Mouse (Mus musculus) heart, postnatal 0 days (tissue): ENCODE results near the gene Urb1. TPM values are rescaled to one million over a fixed set of nuclear protein-coding genes. Genes with fewer than 3 reads are reported as not detected.
A peak's percentile ranks its signal among the peaks of the same experiment; 100 is the strongest.

Experiments used
- ATAC-seq: fragments of 200-750 bp; cut with Nextera tagmentation; 2 replicates; pipeline ENCODE4 v1.8.0; 2017; ENCODE audit warnings: low read depth, moderate number of reproducible peaks, moderate library complexity; ENCODE audit not compliant: insufficient read depth
- DNase-seq: peaks from one replicate; pipeline ENCODE4 v3.0.0-alpha.2; 2016; ENCODE audit warnings: low spot score
- H3K27ac ChIP-seq: fragments of 300-500 bp; sonication (generic); 2 replicates; pipeline ENCODE4 v1.5.1; 2014; ENCODE audit warnings: low read depth, mild to moderate bottlenecking
- H3K27me3 ChIP-seq: fragments of 300-500 bp; sonication (generic); 2 replicates; pipeline ENCODE4 v1.6.1; 2014; ENCODE audit warnings: low read length, mixed read lengths; ENCODE audit not compliant: control insufficient read depth, insufficient read depth
- H3K36me3 ChIP-seq: fragments of 300-500 bp; sonication (generic); replicated peaks from 2 replicates; pipeline ENCODE4 v1.6.1; 2014; ENCODE audit warnings: low read length, mixed read lengths; ENCODE audit not compliant: control insufficient read depth, insufficient read depth
- H3K4me1 ChIP-seq: fragments of 300-500 bp; sonication (generic); 2 replicates; pipeline ENCODE4 v1.6.1; 2014; ENCODE audit warnings: antibody characterized with exemption; ENCODE audit not compliant: control insufficient read depth, insufficient read depth
- H3K4me2 ChIP-seq: fragments of 300-500 bp; sonication (generic); 2 replicates; pipeline ENCODE4 v1.6.1; 2014; ENCODE audit warnings: low read depth, mild to moderate bottlenecking, low read length, moderate library complexity
- H3K4me3 ChIP-seq: fragments of 300-500 bp; sonication (generic); 2 replicates; pipeline ENCODE4 v1.5.1; 2014; ENCODE audit warnings: low read depth, low read length
- H3K9ac ChIP-seq: fragments of 300-500 bp; sonication (generic); replicated peaks from 2 replicates; pipeline ENCODE4 v1.6.1; 2014; ENCODE audit warnings: low read depth, low read length, mixed read lengths
- H3K9me3 ChIP-seq: fragments of 300-500 bp; sonication (generic); replicated peaks from 2 replicates; pipeline ENCODE4 v1.6.1; 2016; ENCODE audit warnings: low read length; ENCODE audit not compliant: control insufficient read depth
- CTCF ChIP-seq: IDR thresholded peaks from 2 replicates; pipeline ENCODE4 v1.5.1; 2016; ENCODE audit warnings: antibody characterized with exemption, control low read depth, low read depth
- EP300 ChIP-seq: IDR thresholded peaks from 2 replicates; pipeline ENCODE4 v1.6.1; 2016; ENCODE audit warnings: antibody characterized with exemption, low read depth
- WGBS: fragments of 180-500 bp; shearing (Covaris S2); extraction: QIAGEN DNeasy Blood & Tissue Kit; methylation state at CpG from one replicate; pipeline ENCODE4 v1.1.7; 2014; 5-methylcytosine and 5-hydroxymethylcytosine counted together
- polyA plus RNA-seq: library from polyadenylated mRNA; unstranded; fragments of >200 nt; fragmentation: Nextera tagmentation; extraction: Ambion mirVana; gene quantifications from 2 replicates; pipeline ENCODE4 v1.2.1, GENCODE M21; 2015
- total RNA-seq: library from RNA; depleted of rRNA; stranded (reverse); fragments of >200 nt; gene quantifications from 2 replicates; pipeline ENCODE4 v1.2.3, GENCODE M21; 2014; ENCODE audit warnings: low replicate concordance

Urb1 gene
- total and polyA plus RNA-seq, 2 experiments from 2014 or later = 3.0 to 8.7 TPM

DNA sequence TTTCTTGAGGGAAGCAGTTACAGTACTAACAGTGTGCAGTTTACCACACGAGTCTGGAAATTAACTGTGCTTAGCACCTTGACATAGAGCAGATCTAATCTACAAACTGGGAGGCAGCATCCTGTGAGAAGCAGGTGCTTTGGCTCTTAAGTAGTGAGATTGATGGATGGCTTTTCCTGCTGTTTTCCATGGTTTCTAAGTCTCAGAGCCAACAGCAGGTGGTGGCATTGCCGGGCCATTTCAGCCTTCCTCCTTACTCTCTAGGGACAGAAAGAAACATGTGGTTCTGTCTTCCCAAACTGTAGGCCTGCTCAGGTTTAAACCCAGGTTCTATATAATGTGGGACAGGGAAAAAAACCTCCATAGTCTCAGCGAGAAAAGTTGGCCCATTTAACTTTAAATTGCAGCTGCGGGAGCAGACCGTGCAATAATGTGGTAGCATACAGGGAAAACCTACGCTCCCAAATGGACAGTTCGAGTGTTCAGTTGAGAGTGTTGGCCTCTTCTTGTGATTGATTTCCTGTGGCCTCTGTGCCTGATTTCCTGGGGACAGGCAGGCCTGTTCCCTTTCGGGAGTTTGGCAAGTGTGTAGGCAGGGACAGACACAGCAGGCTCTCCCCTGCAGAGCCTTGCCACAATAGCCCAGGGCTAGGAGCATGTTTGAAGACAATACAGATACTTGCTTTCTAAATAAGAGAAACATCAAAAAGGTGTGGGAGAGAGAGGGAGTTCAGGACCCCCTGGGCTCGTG lies 23.0 kb upstream of the Urb1 start:
- Histone ChIP-seq H3K4me3 (no peak overlapping the region), H3K4me2 (0 out of 2 replicates have a peak overlapping the region, but pooled peaks have one; percentile 96), H3K36me3 (no peaks in the 10 kb centered on the region), H3K9ac (no peak overlapping the region), H3K9me3 (no peaks in the 10 kb centered on the region), H3K4me1 (peaks cover 8% of the 10 kb centered on the region; the same call in 1 of the 2 replicates), H3K27me3 (0 out of 2 replicates have a peak, but pooled peaks cover 4% of the 10 kb centered on the region), H3K27ac (no peak overlapping the region)
- DNase-seq (peak; percentile 14), ATAC-seq (no peak)
- 60% methylated on average over 9 of the region's 9 CpGs for WGBS
- peak; percentile 21; the same call in 1 of the 2 replicates for TF ChIP-seq CTCF
- no peak for TF ChIP-seq EP300

DNA sequence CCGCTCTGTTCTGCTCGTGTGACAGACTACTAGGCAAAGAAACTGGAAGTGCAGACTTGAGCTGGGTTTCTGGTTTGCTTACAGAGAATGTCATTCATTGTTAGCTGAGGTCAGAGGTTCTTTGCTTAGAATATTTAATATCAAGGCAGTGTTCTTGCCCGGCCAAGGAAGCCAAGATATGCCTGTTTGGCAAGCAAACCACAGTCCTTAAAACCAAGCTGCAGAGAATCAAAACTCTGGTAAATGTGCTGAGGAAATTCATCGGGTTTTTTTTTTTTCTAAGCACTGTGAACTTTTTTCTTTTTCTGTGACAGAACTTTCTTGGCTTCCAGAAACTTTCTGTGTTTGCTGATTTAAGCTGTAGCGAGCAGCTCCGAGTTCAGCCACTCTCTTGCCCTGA lies 22.3 kb upstream of the Urb1 start:
- Histone ChIP-seq H3K9me3 (no peaks in the 10 kb centered on the region), H3K4me3 (no peak overlapping the region), H3K4me2 (peak overlapping the region; percentile 96; the same call in 1 of the 2 replicates), H3K9ac (no peak overlapping the region), H3K27ac (no peak overlapping the region), H3K4me1 (peaks cover 8% of the 10 kb centered on the region; the same call in 1 of the 2 replicates), H3K27me3 (0 out of 2 replicates have a peak, but pooled peaks cover 4% of the 10 kb centered on the region), H3K36me3 (no peaks in the 10 kb centered on the region)
- no peak for ATAC-seq
- no peak for DNase-seq
- TF ChIP-seq CTCF = no peak
- TF ChIP-seq EP300 = no peak
- WGBS = 60% methylated on average over 6 of the region's 6 CpGs

DNA sequence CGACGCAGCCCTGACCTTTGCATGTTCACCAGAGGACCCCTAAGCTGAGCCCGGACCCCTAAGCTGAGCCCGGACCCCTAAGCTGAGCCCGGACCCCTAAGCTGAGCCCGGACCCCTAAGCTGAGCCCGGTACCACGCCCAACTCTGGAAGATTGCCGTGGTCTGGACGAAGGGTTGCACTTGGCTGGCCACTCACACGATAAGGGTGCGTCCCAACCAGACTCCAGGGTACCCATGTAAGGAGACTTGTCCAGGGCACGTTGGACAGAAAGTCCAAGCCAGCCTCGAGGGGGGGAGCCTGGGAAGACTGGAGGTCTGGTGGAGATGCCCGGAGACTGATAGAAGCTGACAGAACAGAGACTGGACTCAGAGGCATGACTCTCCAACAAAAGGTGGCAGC lies 21.5 kb upstream of the Urb1 start:
- ATAC-seq = no peak
- TF ChIP-seq CTCF = no peak
- no peak for TF ChIP-seq EP300
- Histone ChIP-seq H3K4me3 (peak overlapping the region; percentile 61), H3K27ac (no peak overlapping the region), H3K9me3 (no peaks in the 10 kb centered on the region), H3K4me2 (peak overlapping the region; percentile 96), H3K4me1 (peaks cover 8% of the 10 kb centered on the region; the same call in 1 of the 2 replicates), H3K36me3 (no peaks in the 10 kb centered on the region), H3K9ac (peak overlapping the region; percentile 64), H3K27me3 (0 out of 2 replicates have a peak, but pooled peaks cover 4% of the 10 kb centered on the region)
- no peak for DNase-seq
- WGBS = 15% methylated on average over 15 of the region's 15 CpGs

DNA sequence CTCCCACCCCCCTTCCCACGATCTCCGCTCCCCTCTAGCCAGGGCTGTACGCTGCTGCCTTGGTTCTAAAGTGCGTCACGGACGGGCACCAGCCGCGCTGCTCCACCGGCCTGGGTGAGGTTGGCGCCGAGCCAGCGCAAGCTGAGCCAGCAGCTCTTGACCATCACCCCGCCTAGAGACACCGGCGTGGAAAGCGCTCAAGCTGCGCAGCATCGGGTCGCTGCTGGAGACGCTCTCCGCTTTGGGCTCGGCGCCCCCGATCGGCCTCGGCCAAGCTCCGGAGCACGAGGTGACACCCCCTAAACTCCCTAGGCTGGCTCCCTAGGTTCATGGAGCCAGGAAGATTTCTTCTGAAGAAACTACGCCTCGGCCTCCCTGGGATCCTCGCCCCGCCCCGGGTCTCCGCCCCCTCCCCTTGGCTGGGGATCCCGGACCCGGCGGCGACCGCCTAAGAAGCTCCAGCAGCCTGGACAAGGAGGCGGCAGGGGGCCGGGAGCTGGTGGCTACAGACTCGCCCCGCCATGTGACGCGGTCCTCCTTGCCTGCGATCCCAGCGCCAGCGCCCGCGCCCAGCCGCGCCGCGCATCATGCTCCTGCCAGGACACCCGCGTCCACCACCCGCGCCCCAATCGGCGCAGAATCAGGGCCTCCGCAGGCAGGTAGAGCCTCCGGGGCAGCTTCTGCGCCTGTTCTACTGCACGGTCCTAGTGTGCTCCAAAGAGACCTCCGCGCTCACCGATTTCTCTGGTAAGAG lies 20.6 kb upstream of the Urb1 start:
- H3K27me3 ChIP-seq = 0 out of 2 replicates have a peak, but pooled peaks cover 4% of the 10 kb centered on the region
- peak overlapping the region; percentile 85 for H3K27ac ChIP-seq
- H3K4me1 ChIP-seq = peaks cover 8% of the 10 kb centered on the region; the same call in 1 of the 2 replicates
- peak overlapping the region; percentile 64 for H3K9ac ChIP-seq
- DNase-seq (peak; percentile 70), ATAC-seq (peak; percentile 78)
- no peak for TF ChIP-seq EP300
- no peak for TF ChIP-seq CTCF
- no peaks in the 10 kb centered on the region for H3K36me3 ChIP-seq
- no peaks in the 10 kb centered on the region for H3K9me3 ChIP-seq
- peak overlapping the region; percentile 61 for H3K4me3 ChIP-seq
- WGBS = 1% methylated on average over 66 of the region's 67 CpGs
- H3K4me2 ChIP-seq = peak overlapping the region; percentile 96

DNA sequence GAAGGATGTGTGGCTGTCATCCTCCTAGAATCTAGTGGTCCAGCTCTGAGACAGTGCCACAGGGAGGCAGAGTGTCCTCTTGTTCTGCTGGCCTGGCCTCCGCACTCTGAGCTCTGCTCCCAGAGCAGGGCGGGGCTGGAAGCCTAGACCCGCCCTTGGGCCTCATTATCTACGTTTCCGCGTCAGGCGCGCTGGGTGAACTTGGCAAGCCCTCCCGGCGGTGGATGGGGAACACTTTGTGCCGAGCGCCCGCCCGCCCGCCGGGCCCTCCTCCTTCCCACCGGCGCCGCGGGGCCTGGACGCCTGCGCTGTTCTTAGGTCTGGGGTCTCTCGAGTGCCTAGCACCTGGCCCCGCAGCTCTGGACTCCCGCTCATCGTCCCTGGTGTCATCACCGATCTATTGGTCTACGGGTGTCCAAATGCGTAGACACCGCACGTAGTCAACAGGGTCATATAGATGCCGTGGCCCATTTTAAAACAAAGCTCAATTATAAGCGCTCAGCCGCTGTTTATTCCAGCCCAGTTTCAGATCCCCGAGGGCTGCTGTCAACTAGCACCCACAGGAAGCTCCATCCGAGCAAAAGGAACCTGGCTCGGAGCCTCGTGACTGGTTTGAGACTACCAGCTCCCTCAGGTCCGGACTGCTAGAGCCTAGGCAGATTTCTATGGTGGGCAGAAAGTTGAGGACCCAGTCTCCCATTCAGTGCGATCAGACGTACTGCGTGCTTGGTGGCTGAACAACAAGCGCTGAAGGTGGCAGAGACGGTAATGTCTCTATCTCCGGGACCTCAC lies 19.9 kb upstream of the Urb1 start:
- peak overlapping the region; percentile 64 for H3K9ac ChIP-seq
- peaks cover 8% of the 10 kb centered on the region; the same call in 1 of the 2 replicates for H3K4me1 ChIP-seq
- under 1% methylated on average over 45 of the region's 45 CpGs for WGBS
- peak overlapping the region; percentile 85 for H3K27ac ChIP-seq
- DNase-seq = peak; percentile 94
- H3K36me3 ChIP-seq = no peaks in the 10 kb centered on the region
- H3K9me3 ChIP-seq = no peaks in the 10 kb centered on the region
- peak; percentile 82 for TF ChIP-seq EP300
- peak; percentile 63 for TF ChIP-seq CTCF
- ATAC-seq = peak; percentile 91
- peak overlapping the region; percentile 61 for H3K4me3 ChIP-seq
- peak overlapping the region; percentile 96 for H3K4me2 ChIP-seq
- H3K27me3 ChIP-seq = 0 out of 2 replicates have a peak, but pooled peaks cover 4% of the 10 kb centered on the region
